22 mouse cellular contexts compared by ENCODE assay signal in genomic region chr7:101487102-101487501, GRCm38 (mm10).
A peak's percentile ranks its signal among the peaks of the same experiment; 100 is the strongest.
DNase-seq lines count a peak whose midpoint lies in the region; ATAC-seq lines count a peak whose summit lies in the region.
"Had no signal": no experiment of that assay in that cellular context is flagged by ENCODE, and none has a peak within 500 bp of the region (broad histone marks: within the 10 kb centered on the region; RNA-seq: fewer than 3 reads in every experiment).

No protein-coding gene starts in this region.

- no peaks in the 10 kb centered on the region for H3K4me1 ChIP-seq in intestine, embryonic 16.5 days (ENCODE audit: control insufficient read depth, insufficient read depth, low read length)
- H3K4me1 ChIP-seq: hindbrain, embryonic 12.5 days had no signal

- H3K9ac ChIP-seq in intestine, embryonic 16.5 days (ENCODE audit: low read depth, low read length) = no peak overlapping the region
- H3K9ac ChIP-seq: forebrain, embryonic 15.5 days; heart, embryonic 13.5 days; hindbrain, embryonic 12.5 days had no signal

- no peaks in the 10 kb centered on the region for H3K27me3 ChIP-seq in intestine, embryonic 16.5 days (replicated peaks; ENCODE audit: control insufficient read depth, insufficient read depth, low read length)
- H3K27me3 ChIP-seq: forebrain, embryonic 15.5 days; heart, embryonic 13.5 days; hindbrain, embryonic 12.5 days; Patski had no signal

- no peaks in the 10 kb centered on the region for H3K36me3 ChIP-seq in intestine, embryonic 16.5 days (ENCODE audit: control insufficient read depth, insufficient read depth, low read length)
- H3K36me3 ChIP-seq: embryonic facial prominence, embryonic 10.5 days; forebrain, embryonic 10.5 days; forebrain, embryonic 15.5 days; heart, embryonic 13.5 days; hindbrain, embryonic 12.5 days had no signal

- peak; percentile 44 for DNase-seq in CD4-positive helper T cell, adult 2 months (ENCODE audit: low read depth, low spot score)
- peak; percentile 53 for DNase-seq in CD4-positive, CD25-positive, alpha-beta regulatory T cell, adult 2 months (ENCODE audit: low read depth, low spot score)
- DNase-seq in thymus, postnatal 36 days = peak; percentile 30 to 48
- no peak for DNase-seq in neural tube, embryonic 10.5 days (ENCODE audit: extremely low spot score, low spot score)
- no peak for DNase-seq in c-Kit-positive CD71-positive TER-119-positive erythroid progenitor cells, embryonic 14.5 days (ENCODE audit: low spot score)
- DNase-seq: adrenal gland, adult 2 months; adrenal gland, postnatal 25 days; cerebellum, adult 2 months; cerebellum, postnatal 10 days; gastrocnemius, postnatal 36 days; heart, adult 11 months; heart, postnatal 36 days had no signal

- H3K4me3 ChIP-seq in intestine, embryonic 16.5 days (ENCODE audit: low read length) = no peak overlapping the region
- H3K4me3 ChIP-seq: embryonic facial prominence, embryonic 10.5 days; erythroblast, embryonic 14.5 days; forebrain, embryonic 10.5 days; forebrain, embryonic 15.5 days; heart, embryonic 13.5 days; hindbrain, embryonic 12.5 days had no signal

- no peaks in the 10 kb centered on the region for H3K9me3 ChIP-seq in intestine, embryonic 16.5 days (ENCODE audit: control insufficient read depth, low read length)
- H3K9me3 ChIP-seq: embryonic facial prominence, embryonic 10.5 days; forebrain, embryonic 10.5 days; forebrain, embryonic 15.5 days; heart, embryonic 13.5 days; hindbrain, embryonic 12.5 days had no signal

- ATAC-seq in intestine, embryonic 16.5 days = peak; percentile 71
- ATAC-seq in erythroblast, adult 5-6 weeks (replicated peaks; ENCODE audit: low FRiP score, poor library complexity, severe bottlenecking) = no peak
- ATAC-seq: forebrain, embryonic 15.5 days; hindbrain, embryonic 16.5 days; Patski had no signal

- no peak overlapping the region for H3K27ac ChIP-seq in intestine, embryonic 16.5 days (ENCODE audit: low read length)
- H3K27ac ChIP-seq: embryonic facial prominence, embryonic 10.5 days; forebrain, embryonic 10.5 days; forebrain, embryonic 15.5 days; heart, embryonic 13.5 days; hindbrain, embryonic 12.5 days had no signal

- 56% methylated on average over 5 of the region's 5 CpGs for WGBS in intestine, embryonic 16.5 days

- H3K4me2 ChIP-seq in intestine, embryonic 16.5 days (ENCODE audit: low read depth, low read length) = no peak overlapping the region
- H3K4me2 ChIP-seq: forebrain, embryonic 15.5 days; heart, embryonic 13.5 days; hindbrain, embryonic 12.5 days had no signal

Comparison
In these comparisons a context has a peak if more than half of its experiments do, and no peak if none do; other contexts are left out.
1. DNase-seq: peak in CD4-positive helper T cell, adult 2 months (single experiment), CD4-positive, CD25-positive, alpha-beta regulatory T cell, adult 2 months (single experiment) and thymus, postnatal 36 days (2 of 2); none in neural tube, embryonic 10.5 days (single experiment) and c-Kit-positive CD71-positive TER-119-positive erythroid progenitor cells, embryonic 14.5 days (single experiment).